Mouse (Mus musculus): ENCODE measurements around the gene Eif2b4. TPM values are rescaled to one million over a fixed set of nuclear protein-coding genes. Genes with fewer than 3 reads are reported as not detected.

Gene Eif2b4
- polyA plus RNA-seq, 1 experiment from 2014 or later: 85.4 TPM

- Histone ChIP-seq H3K27me3 (ENCODE audit: poor library complexity, severe bottlenecking) (no peaks in the 10 kb centered on the region), H3K27ac (peak overlapping the region; percentile 92), H3K4me1 (peaks cover 16% of the 10 kb centered on the region), H3K4me3 (peak overlapping the region; percentile 71), H3K36me3 (replicated peaks) (peaks cover 31% of the 10 kb centered on the region), H3K9me3 (no peaks in the 10 kb centered on the region)
- WGBS: under 1% methylated on average over 25 of the region's 25 CpGs
- no peak for DNase-seq (ENCODE audit: extremely low spot score, low spot score)
These were observed 13.9 kb downstream of the Eif2b4 start for GRCm38 (mm10) chr5:31179301-31179765.

GRCm38 (mm10) chr5:31168630-31169029 lies 24.6 kb downstream of the Eif2b4 start:
- 90% methylated on average over 4 of the region's 4 CpGs for WGBS
- no peaks in the 10 kb centered on the region for H3K9me3 ChIP-seq
- H3K4me3 ChIP-seq: no peak overlapping the region

GRCm38 (mm10) chr5:31164878-31165277 lies 28.4 kb downstream of the Eif2b4 start:
- DNase-seq (ENCODE audit: extremely low spot score, low spot score): no peak
- H3K27ac ChIP-seq: no peak overlapping the region
- 95% methylated on average over 1 of the region's 1 CpGs for WGBS
- H3K36me3 ChIP-seq (replicated peaks): peaks cover 99% of the 10 kb centered on the region
- H3K4me3 ChIP-seq: no peak overlapping the region
- H3K27me3 ChIP-seq (ENCODE audit: poor library complexity, severe bottlenecking): no peaks in the 10 kb centered on the region
- H3K9me3 ChIP-seq: no peaks in the 10 kb centered on the region
- no peaks in the 10 kb centered on the region for H3K4me1 ChIP-seq

More at GRCm38 (mm10) chr5:31168630-31169029, 24.6 kb downstream of the Eif2b4 start:
- Histone ChIP-seq H3K27ac (no peak overlapping the region), H3K36me3 (replicated peaks) (peaks cover 98% of the 10 kb centered on the region), H3K27me3 (ENCODE audit: poor library complexity, severe bottlenecking) (no peaks in the 10 kb centered on the region), H3K4me1 (no peaks in the 10 kb centered on the region)
- no peak for DNase-seq (ENCODE audit: extremely low spot score, low spot score)

- Histone ChIP-seq H3K36me3 (replicated peaks) (peaks cover 99% of the 10 kb centered on the region), H3K4me3 (no peak overlapping the region), H3K9me3 (no peaks in the 10 kb centered on the region), H3K4me1 (no peaks in the 10 kb centered on the region), H3K27ac (no peak overlapping the region), H3K27me3 (ENCODE audit: poor library complexity, severe bottlenecking) (no peaks in the 10 kb centered on the region)
- no peak for DNase-seq (ENCODE audit: extremely low spot score, low spot score)
These were observed 30.8 kb downstream of the Eif2b4 start for GRCm38 (mm10) chr5:31162462-31162861.

GRCm38 (mm10) chr5:31154152-31154553 lies 39.1 kb downstream of the Eif2b4 start, which contains the start of gene Mpv17:
Mpv17 (minus strand) TSS chr5:31154251.
- Histone ChIP-seq H3K36me3 (replicated peaks) (peaks cover 47% of the 10 kb centered on the region), H3K27me3 (ENCODE audit: poor library complexity, severe bottlenecking) (no peaks in the 10 kb centered on the region), H3K4me3 (peak within 1 kb of the TSS; percentile 72), H3K4me1 (peaks cover 18% of the 10 kb centered on the region), H3K27ac (peak within 1 kb of the TSS; percentile 84), H3K9me3 (no peaks in the 10 kb centered on the region)
- peak; percentile 87 for DNase-seq (ENCODE audit: extremely low spot score, low spot score)
- under 1% methylated on average over 19 of the region's 19 CpGs for WGBS

- no peaks in the 10 kb centered on the region for H3K9me3 ChIP-seq
- no peak for DNase-seq (ENCODE audit: extremely low spot score, low spot score)
- H3K4me1 ChIP-seq: peaks cover 18% of the 10 kb centered on the region
- peak overlapping the region; percentile 84 for H3K27ac ChIP-seq
- WGBS: 51% methylated on average over 6 of the region's 6 CpGs
- H3K4me3 ChIP-seq: peak overlapping the region; percentile 72
- H3K27me3 ChIP-seq (ENCODE audit: poor library complexity, severe bottlenecking): no peaks in the 10 kb centered on the region
- H3K36me3 ChIP-seq (replicated peaks): peaks cover 42% of the 10 kb centered on the region
These were observed 39.6 kb downstream of the Eif2b4 start for GRCm38 (mm10) chr5:31153516-31154151.

- Histone ChIP-seq H3K4me3 (no peak overlapping the region), H3K36me3 (replicated peaks) (peaks cover 35% of the 10 kb centered on the region), H3K27ac (no peak overlapping the region), H3K4me1 (peaks cover 18% of the 10 kb centered on the region), H3K27me3 (ENCODE audit: poor library complexity, severe bottlenecking) (no peaks in the 10 kb centered on the region), H3K9me3 (no peaks in the 10 kb centered on the region)
- DNase-seq (ENCODE audit: extremely low spot score, low spot score): no peak
- WGBS: 91% methylated on average over 3 of the region's 3 CpGs
These were observed 41.5 kb downstream of the Eif2b4 start for GRCm38 (mm10) chr5:31151746-31152145.

GRCm38 (mm10) chr5:31149781-31150180 lies 43.4 kb downstream of the Eif2b4 start:
- DNase-seq (ENCODE audit: extremely low spot score, low spot score): no peak
- H3K27me3 ChIP-seq (ENCODE audit: poor library complexity, severe bottlenecking): no peaks in the 10 kb centered on the region
- H3K4me3 ChIP-seq: no peak overlapping the region
- H3K36me3 ChIP-seq (replicated peaks): peaks cover 31% of the 10 kb centered on the region
- peaks cover 17% of the 10 kb centered on the region for H3K4me1 ChIP-seq
- no peak overlapping the region for H3K27ac ChIP-seq
- H3K9me3 ChIP-seq: no peaks in the 10 kb centered on the region
- 96% methylated on average over 4 of the region's 4 CpGs for WGBS

GRCm38 (mm10) chr5:31138968-31139425 lies 54.2 kb downstream of the Eif2b4 start:
- peaks cover 16% of the 10 kb centered on the region for H3K36me3 ChIP-seq (replicated peaks)
- H3K4me3 ChIP-seq: peak overlapping the region; percentile 45
- H3K9me3 ChIP-seq: no peaks in the 10 kb centered on the region
- peaks cover 63% of the 10 kb centered on the region for H3K27me3 ChIP-seq (ENCODE audit: poor library complexity, severe bottlenecking)
- DNase-seq (ENCODE audit: extremely low spot score, low spot score): no peak
- no peak overlapping the region for H3K27ac ChIP-seq
- 14% methylated on average over 9 of the region's 9 CpGs for WGBS
- peaks cover 30% of the 10 kb centered on the region for H3K4me1 ChIP-seq

GRCm38 (mm10) chr5:31138241-31138967 lies 54.8 kb downstream of the Eif2b4 start, which contains the start of gene Ucn:
Ucn (minus strand) TSS chr5:31138829.
- peaks cover 12% of the 10 kb centered on the region for H3K36me3 ChIP-seq (replicated peaks)
- H3K27me3 ChIP-seq (ENCODE audit: poor library complexity, severe bottlenecking): peaks cover 69% of the 10 kb centered on the region
- 1% methylated on average over 52 of the region's 52 CpGs for WGBS
- H3K4me1 ChIP-seq: peaks cover 30% of the 10 kb centered on the region
- no peaks in the 10 kb centered on the region for H3K9me3 ChIP-seq
- DNase-seq (ENCODE audit: extremely low spot score, low spot score): peak; percentile 26
- no peak within 1 kb of the TSS for H3K27ac ChIP-seq
- H3K4me3 ChIP-seq: peak within 1 kb of the TSS; percentile 45

GRCm38 (mm10) chr5:31137658-31138057 lies 55.6 kb downstream of the Eif2b4 start:
- H3K4me1 ChIP-seq: peaks cover 30% of the 10 kb centered on the region
- peaks cover 71% of the 10 kb centered on the region for H3K27me3 ChIP-seq (ENCODE audit: poor library complexity, severe bottlenecking)
- H3K4me3 ChIP-seq: peak overlapping the region; percentile 45
- no peaks in the 10 kb centered on the region for H3K9me3 ChIP-seq
- peak; percentile 31 for DNase-seq (ENCODE audit: extremely low spot score, low spot score)
- no peak overlapping the region for H3K27ac ChIP-seq
- under 1% methylated on average over 13 of the region's 13 CpGs for WGBS
- H3K36me3 ChIP-seq (replicated peaks): peaks cover 10% of the 10 kb centered on the region
